Mouse (Mus musculus) heart, postnatal 0 days (tissue): ENCODE measurements around the gene Ssc5d. TPM values are rescaled to one million over a fixed set of nuclear protein-coding genes. Genes with fewer than 3 reads are reported as not detected.

Source experiments
- ATAC-seq: fragments of 200-750 bp; cut with Nextera tagmentation; 2 replicates; pipeline ENCODE4 v1.8.0; 2017; ENCODE audit warnings: low read depth, moderate number of reproducible peaks, moderate library complexity; ENCODE audit not compliant: insufficient read depth
- DNase-seq: peaks from one replicate; pipeline ENCODE4 v3.0.0-alpha.2; 2016; ENCODE audit warnings: low spot score
- H3K27ac ChIP-seq: fragments of 300-500 bp; sonication (generic); 2 replicates; pipeline ENCODE4 v1.5.1; 2014; ENCODE audit warnings: low read depth, mild to moderate bottlenecking
- H3K27me3 ChIP-seq: fragments of 300-500 bp; sonication (generic); 2 replicates; pipeline ENCODE4 v1.6.1; 2014; ENCODE audit warnings: low read length, mixed read lengths; ENCODE audit not compliant: control insufficient read depth, insufficient read depth
- H3K36me3 ChIP-seq: fragments of 300-500 bp; sonication (generic); replicated peaks from 2 replicates; pipeline ENCODE4 v1.6.1; 2014; ENCODE audit warnings: low read length, mixed read lengths; ENCODE audit not compliant: control insufficient read depth, insufficient read depth
- H3K4me1 ChIP-seq: fragments of 300-500 bp; sonication (generic); 2 replicates; pipeline ENCODE4 v1.6.1; 2014; ENCODE audit warnings: antibody characterized with exemption; ENCODE audit not compliant: control insufficient read depth, insufficient read depth
- H3K4me2 ChIP-seq: fragments of 300-500 bp; sonication (generic); 2 replicates; pipeline ENCODE4 v1.6.1; 2014; ENCODE audit warnings: low read depth, mild to moderate bottlenecking, low read length, moderate library complexity
- H3K4me3 ChIP-seq: fragments of 300-500 bp; sonication (generic); 2 replicates; pipeline ENCODE4 v1.5.1; 2014; ENCODE audit warnings: low read depth, low read length
- H3K9ac ChIP-seq: fragments of 300-500 bp; sonication (generic); replicated peaks from 2 replicates; pipeline ENCODE4 v1.6.1; 2014; ENCODE audit warnings: low read depth, low read length, mixed read lengths
- H3K9me3 ChIP-seq: fragments of 300-500 bp; sonication (generic); replicated peaks from 2 replicates; pipeline ENCODE4 v1.6.1; 2016; ENCODE audit warnings: low read length; ENCODE audit not compliant: control insufficient read depth
- CTCF ChIP-seq: IDR thresholded peaks from 2 replicates; pipeline ENCODE4 v1.5.1; 2016; ENCODE audit warnings: antibody characterized with exemption, control low read depth, low read depth
- EP300 ChIP-seq: IDR thresholded peaks from 2 replicates; pipeline ENCODE4 v1.6.1; 2016; ENCODE audit warnings: antibody characterized with exemption, low read depth
- WGBS: fragments of 180-500 bp; shearing (Covaris S2); extraction: QIAGEN DNeasy Blood & Tissue Kit; methylation state at CpG from one replicate; pipeline ENCODE4 v1.1.7; 2014; 5-methylcytosine and 5-hydroxymethylcytosine counted together
- polyA plus RNA-seq: library from polyadenylated mRNA; unstranded; fragments of >200 nt; fragmentation: Nextera tagmentation; extraction: Ambion mirVana; gene quantifications from 2 replicates; pipeline ENCODE4 v1.2.1, GENCODE M21; 2015
- total RNA-seq: library from RNA; depleted of rRNA; stranded (reverse); fragments of >200 nt; gene quantifications from 2 replicates; pipeline ENCODE4 v1.2.3, GENCODE M21; 2014; ENCODE audit warnings: low replicate concordance

Ssc5d gene
- total and polyA plus RNA-seq, 2 experiments from 2014 or later, result 1.2 to 5.0 TPM

DNA sequence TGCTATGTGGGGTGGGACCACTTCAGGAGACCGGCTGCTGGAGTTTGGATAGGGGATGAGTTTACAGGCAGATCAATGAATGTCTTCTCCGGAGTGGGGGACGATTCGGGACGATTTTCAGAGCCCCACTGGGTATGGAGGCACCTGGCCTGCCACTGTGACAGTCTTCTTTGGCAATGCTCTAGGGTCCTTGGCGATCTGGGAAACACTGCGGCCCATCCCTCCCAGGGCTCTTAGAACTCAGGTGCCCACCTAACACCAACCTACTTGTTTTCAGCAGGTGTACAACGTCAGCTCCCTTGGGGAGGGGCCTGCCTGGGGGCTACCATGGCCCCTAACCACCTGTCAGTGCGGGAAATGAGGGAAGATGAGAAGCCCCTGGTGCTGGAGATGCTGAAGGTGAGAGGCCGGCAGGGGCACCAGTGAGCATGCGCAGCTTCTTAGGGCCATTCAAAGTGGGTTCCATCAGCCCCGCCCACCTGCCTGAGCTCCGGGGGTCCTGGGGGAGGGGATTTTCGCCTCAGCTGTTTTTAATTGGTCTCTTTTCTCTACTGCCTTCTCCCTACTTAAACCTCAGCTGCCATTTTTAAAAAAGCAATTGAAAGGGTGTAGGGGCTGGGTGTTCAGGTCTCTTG is 2.5 kb upstream of the Ssc5d start:
- 4% methylated on average over 14 of the region's 14 CpGs for WGBS
- Histone ChIP-seq H3K4me1 (peaks cover 22% of the 10 kb centered on the region), H3K27ac (peak overlapping the region; percentile 59; the same call in 1 of the 2 replicates), H3K9me3 (no peaks in the 10 kb centered on the region), H3K36me3 (peaks cover 27% of the 10 kb centered on the region), H3K4me3 (peak overlapping the region; percentile 34), H3K9ac (peak overlapping the region; percentile 32; the same call in 1 of the 2 replicates), H3K4me2 (peak overlapping the region; percentile 71), H3K27me3 (no peaks in the 10 kb centered on the region)
- TF ChIP-seq EP300 (no peak), CTCF (0 out of 2 replicates have a peak, but pooled peaks have one; percentile 15)
- DNase-seq (no peak), ATAC-seq (no peak)

GRCm38 (mm10) chr7:4923586-4924364 is 1.8 kb upstream of the Ssc5d start:
- ATAC-seq, result peak; percentile 19; the same call in 1 of the 2 replicates
- no peaks in the 10 kb centered on the region for H3K9me3 ChIP-seq
- H3K27me3 ChIP-seq, result no peaks in the 10 kb centered on the region
- no peak for DNase-seq
- H3K4me2 ChIP-seq, result peak overlapping the region; percentile 71
- peaks cover 19% of the 10 kb centered on the region for H3K36me3 ChIP-seq
- H3K4me1 ChIP-seq, result peaks cover 22% of the 10 kb centered on the region
- H3K9ac ChIP-seq, result 0 out of 2 replicates have a peak overlapping the region, but pooled peaks have one; percentile 11
- H3K4me3 ChIP-seq, result peak overlapping the region; percentile 13
- TF ChIP-seq EP300, result no peak
- TF ChIP-seq CTCF, result peak; percentile 39
- peak overlapping the region; percentile 59 for H3K27ac ChIP-seq
- WGBS, result 6% methylated on average over 37 of the region's 37 CpGs

- DNase-seq, result no peak
- H3K9ac ChIP-seq, result no peak overlapping the region
- TF ChIP-seq EP300, result no peak
- TF ChIP-seq CTCF, result no peak
- 2% methylated on average over 4 of the region's 4 CpGs for whole genome bisulfite sequencing
- H3K36me3 ChIP-seq, result peaks cover 12% of the 10 kb centered on the region
- no peak for ATAC-seq
- H3K4me3 ChIP-seq, result 0 out of 2 replicates have a peak overlapping the region, but pooled peaks have one; percentile 13
- H3K27ac ChIP-seq, result peak overlapping the region; percentile 59
- H3K4me2 ChIP-seq, result peak overlapping the region; percentile 71
- H3K27me3 ChIP-seq, result no peaks in the 10 kb centered on the region
- peaks cover 22% of the 10 kb centered on the region for H3K4me1 ChIP-seq
- H3K9me3 ChIP-seq, result no peaks in the 10 kb centered on the region
Measured at GRCm38 (mm10) chr7:4924483-4924882, 1.1 kb upstream of the Ssc5d start.

DNA sequence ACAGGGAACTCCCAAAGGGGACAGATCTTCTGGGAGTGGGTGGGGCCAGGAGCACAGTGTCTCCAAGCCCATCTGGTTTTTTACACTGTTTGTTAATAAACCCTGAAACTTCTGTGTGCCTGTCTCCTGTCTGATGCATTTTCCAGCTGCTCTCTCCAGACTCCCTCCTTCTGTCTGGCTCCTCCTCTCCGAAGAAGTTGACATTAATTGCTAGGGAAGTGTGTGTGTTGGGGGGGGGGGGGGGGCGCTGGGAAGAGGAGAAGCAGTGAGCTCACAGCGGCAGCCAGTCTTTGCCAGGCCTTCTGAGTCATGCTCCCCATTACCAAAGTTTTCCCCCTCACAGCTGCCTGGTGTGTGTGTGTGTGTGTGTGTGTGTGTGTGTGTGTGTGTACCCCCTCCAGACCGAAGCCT is 689 bp upstream of the Ssc5d start:
- no peaks in the 10 kb centered on the region for H3K27me3 ChIP-seq
- peak; percentile 58 for DNase-seq
- H3K4me1 ChIP-seq, result peaks cover 22% of the 10 kb centered on the region
- H3K4me3 ChIP-seq, result no peak overlapping the region
- 21% methylated on average over 3 of the region's 4 CpGs for WGBS
- peak overlapping the region; percentile 72 for H3K27ac ChIP-seq
- no peak overlapping the region for H3K9ac ChIP-seq
- H3K36me3 ChIP-seq, result peaks cover 8% of the 10 kb centered on the region
- ATAC-seq, result peak; percentile 34
- H3K4me2 ChIP-seq, result no peak overlapping the region; the same call in 1 of the 2 replicates
- no peak for TF ChIP-seq EP300
- TF ChIP-seq CTCF, result no peak
- no peaks in the 10 kb centered on the region for H3K9me3 ChIP-seq

- H3K36me3 ChIP-seq, result no peaks in the 10 kb centered on the region
- WGBS, result 83% methylated on average over 16 of the region's 16 CpGs
- H3K4me1 ChIP-seq, result peaks cover 22% of the 10 kb centered on the region
- TF ChIP-seq CTCF, result no peak
- no peak for TF ChIP-seq EP300
- no peaks in the 10 kb centered on the region for H3K9me3 ChIP-seq
- ATAC-seq (no peak), DNase-seq (no peak)
- no peak overlapping the region for H3K27ac ChIP-seq
- no peak overlapping the region for H3K4me3 ChIP-seq
- H3K4me2 ChIP-seq, result no peak overlapping the region
- H3K27me3 ChIP-seq, result no peaks in the 10 kb centered on the region
- no peak overlapping the region for H3K9ac ChIP-seq
Measured at GRCm38 (mm10) chr7:4926849-4927248, 1.3 kb downstream of the Ssc5d start.
